Mouse (Mus musculus): Measurements from ENCODE around the gene Spint4.
"Not testable (repeated sequence)": the region's sequence is repeated elsewhere in the genome, so short reads cannot be mapped to it uniquely, and the experiment has no call there.

Gene Spint4

GRCm38 (mm10) chr2:164698201-164698600 lies at the start of gene Spint4:
TSS of gene Spint4 (plus strand) at chr2:164698501.
- CTCF ChIA-PET, result no interaction called here

- CTCF ChIA-PET, result no interaction called here
These were observed 42.4 kb upstream of the Spint4 start, which contains the start of gene Wfdc10 for GRCm38 (mm10) chr2:164655858-164656257. TSS of gene Wfdc10 (plus strand) at chr2:164656046.

GRCm38 (mm10) chr2:164656483-164656882 lies 41.8 kb upstream of the Spint4 start, which contains the start of gene Wfdc9:
TSS of gene Wfdc9 (minus strand) at chr2:164656583.
- CTCF ChIA-PET, result no interaction called here

- CTCF ChIA-PET, result no interaction called here
These were observed 33.5 kb upstream of the Spint4 start for GRCm38 (mm10) chr2:164664851-164665250.

- CTCF ChIA-PET, result no interaction called here
These were observed 28.0 kb upstream of the Spint4 start for GRCm38 (mm10) chr2:164670261-164670660.

GRCm38 (mm10) chr2:164670938-164671337 lies 27.4 kb upstream of the Spint4 start:
- CTCF ChIA-PET, result no interaction called here

- CTCF ChIA-PET, result no interaction called here
These were observed 24.3 kb upstream of the Spint4 start, which contains the start of gene Wfdc11 for GRCm38 (mm10) chr2:164673987-164674386. TSS of gene Wfdc11 (minus strand) at chr2:164674087.

GRCm38 (mm10) chr2:164676103-164676502 lies 22.2 kb upstream of the Spint4 start:
- CTCF ChIA-PET, result no interaction called here

- CTCF ChIA-PET, result no interaction called here
These were observed 21.2 kb upstream of the Spint4 start for GRCm38 (mm10) chr2:164676916-164677685.

GRCm38 (mm10) chr2:164678848-164679625 lies 19.3 kb upstream of the Spint4 start:
- CTCF ChIA-PET, result interaction anchor here (0.6 kb wide), 1 partner anchor 45 kb away, joined by 3 read pairs; no protein-coding TSS in a partner anchor

- CTCF ChIA-PET, result no interaction called here
These were observed 18.4 kb upstream of the Spint4 start for GRCm38 (mm10) chr2:164679906-164680305.

GRCm38 (mm10) chr2:164684807-164685206 lies 13.5 kb upstream of the Spint4 start, which contains the start of gene Wfdc13:
TSS of gene Wfdc13 (plus strand) at chr2:164685107.
- CTCF ChIA-PET, result interaction anchor here (0.5 kb wide), 1 partner anchor 167 kb away, joined by 3 read pairs; no protein-coding TSS in a partner anchor

- CTCF ChIA-PET, result no interaction called here
These were observed 2.7 kb downstream of the Spint4 start for GRCm38 (mm10) chr2:164700959-164701358.

GRCm38 (mm10) chr2:164701761-164702160 lies 3.5 kb downstream of the Spint4 start:
- CTCF ChIA-PET, result no interaction called here

- CTCF ChIA-PET, result no interaction called here
These were observed 5.9 kb downstream of the Spint4 start for GRCm38 (mm10) chr2:164704235-164704634.

- CTCF ChIA-PET, result no interaction called here
These were observed 7.0 kb downstream of the Spint4 start for GRCm38 (mm10) chr2:164705328-164705727.

- CTCF ChIA-PET, result no interaction called here
These were observed 7.7 kb downstream of the Spint4 start for GRCm38 (mm10) chr2:164705991-164706390.

- CTCF ChIA-PET, result no interaction called here
These were observed 16.7 kb downstream of the Spint4 start, which contains the start of gene Spint5 for GRCm38 (mm10) chr2:164715005-164715404. TSS of gene Spint5 (plus strand) at chr2:164715305.

GRCm38 (mm10) chr2:164716194-164716786 lies 18.0 kb downstream of the Spint4 start:
- CTCF ChIA-PET, result not testable (repeated sequence)

- CTCF ChIA-PET, result no interaction called here
These were observed 25.0 kb downstream of the Spint4 start for GRCm38 (mm10) chr2:164723276-164723675.

- CTCF ChIA-PET, result interaction anchor here (0.6 to 0.7 kb wide), 2 partner anchors 202 to 283 kb away, joined by 3 to 4 read pairs; no protein-coding TSS in a partner anchor
These were observed 27.8 kb downstream of the Spint4 start for GRCm38 (mm10) chr2:164725895-164726619.

Measured in spleen, embryonic (tissue).